Mouse (Mus musculus) liver, adult 2 months (tissue): Measurements from ENCODE around the gene Iqgap2.

Experiments
- CTCF ChIP-seq: fragments of 200-500 bp; IDR thresholded peaks from 2 replicates; pipeline ENCODE4 v1.5.1; 2011; ENCODE audit warnings: low read depth, low read length, control low read depth
- POLR2A ChIP-seq: fragments of 200-500 bp; IDR thresholded peaks from 2 replicates; pipeline ENCODE4 v1.6.1; 2011; ENCODE audit warnings: low read length, control low read depth; ENCODE audit not compliant: insufficient read depth; ENCODE audit errors: extremely low read depth

DNA sequence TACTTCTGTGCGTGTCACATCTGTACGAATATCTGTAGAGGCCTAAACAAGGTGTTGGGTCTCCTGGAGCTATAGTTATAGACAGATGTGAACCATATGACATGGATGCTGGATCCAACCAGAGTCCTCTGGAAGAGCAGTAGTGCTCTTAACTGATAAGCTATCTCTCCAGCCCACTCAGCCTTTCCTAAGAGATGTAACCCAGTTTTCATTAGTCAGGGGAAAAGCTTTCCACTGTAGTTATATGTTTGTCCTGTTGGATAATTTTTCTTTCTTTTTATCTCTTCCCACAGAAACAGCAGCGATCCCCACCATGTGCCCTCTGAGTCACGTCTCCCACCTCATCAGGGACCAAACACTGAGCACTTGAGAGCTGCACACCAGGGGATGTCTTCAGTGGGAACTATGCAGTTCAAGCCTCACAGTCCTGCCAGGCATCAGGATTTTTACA is 212.2 kb downstream of the Iqgap2 start:
- TF ChIP-seq CTCF (no peak), POLR2A (no peak)
